Mouse (Mus musculus): Measurements from ENCODE around the gene Bcas3.

The Bcas3 gene

GRCm38 (mm10) chr11:85379091-85379490, 26.1 kb downstream of the Bcas3 start:
- no peak for DNase-seq (ENCODE audit: low spot score)

- DNase-seq (ENCODE audit: low spot score): no peak
Observed at GRCm38 (mm10) chr11:85380046-85380445, 27.1 kb downstream of the Bcas3 start.

GRCm38 (mm10) chr11:85382055-85382454, 29.1 kb downstream of the Bcas3 start:
- DNase-seq (ENCODE audit: low spot score): no peak

GRCm38 (mm10) chr11:85383975-85384821, 31.2 kb downstream of the Bcas3 start:
- no peak for DNase-seq (ENCODE audit: low spot score)

- no peak for DNase-seq (ENCODE audit: low spot score)
Observed at GRCm38 (mm10) chr11:85392179-85392863, 39.4 kb downstream of the Bcas3 start.

- no peak for DNase-seq (ENCODE audit: low spot score)
Observed at GRCm38 (mm10) chr11:85392864-85393220, 39.9 kb downstream of the Bcas3 start.

- no peak for DNase-seq (ENCODE audit: low spot score)
Observed at GRCm38 (mm10) chr11:85393990-85394389, 41.0 kb downstream of the Bcas3 start.

GRCm38 (mm10) chr11:85395361-85395760, 42.4 kb downstream of the Bcas3 start:
- DNase-seq (ENCODE audit: low spot score): no peak

- no peak for DNase-seq (ENCODE audit: low spot score)
Observed at GRCm38 (mm10) chr11:85406531-85406930, 53.6 kb downstream of the Bcas3 start.

GRCm38 (mm10) chr11:85407700-85408099, 54.7 kb downstream of the Bcas3 start:
- DNase-seq (ENCODE audit: low spot score): no peak

- no peak for DNase-seq (ENCODE audit: low spot score)
Observed at GRCm38 (mm10) chr11:85412319-85412718, 59.4 kb downstream of the Bcas3 start.

GRCm38 (mm10) chr11:85414476-85414875, 61.5 kb downstream of the Bcas3 start:
- no peak for DNase-seq (ENCODE audit: low spot score)

GRCm38 (mm10) chr11:85427353-85427752, 74.4 kb downstream of the Bcas3 start:
- no peak for DNase-seq (ENCODE audit: low spot score)

- no peak for DNase-seq (ENCODE audit: low spot score)
Observed at GRCm38 (mm10) chr11:85428227-85428626, 75.3 kb downstream of the Bcas3 start.

- DNase-seq (ENCODE audit: low spot score): no peak
Observed at GRCm38 (mm10) chr11:85430743-85431448, 77.9 kb downstream of the Bcas3 start.

- DNase-seq (ENCODE audit: low spot score): peak; percentile 17
Observed at GRCm38 (mm10) chr11:85447375-85447774, 94.4 kb downstream of the Bcas3 start.

GRCm38 (mm10) chr11:85453598-85454304, 100.8 kb downstream of the Bcas3 start:
- DNase-seq (ENCODE audit: low spot score): no peak

GRCm38 (mm10) chr11:85454305-85454682, 101.3 kb downstream of the Bcas3 start:
- DNase-seq (ENCODE audit: low spot score): no peak

- no peak for DNase-seq (ENCODE audit: low spot score)
Observed at GRCm38 (mm10) chr11:85461536-85461935, 108.6 kb downstream of the Bcas3 start.

GRCm38 (mm10) chr11:85469526-85469925, 116.6 kb downstream of the Bcas3 start:
- DNase-seq (ENCODE audit: low spot score): no peak

GRCm38 (mm10) chr11:85470508-85470907, 117.5 kb downstream of the Bcas3 start:
- no peak for DNase-seq (ENCODE audit: low spot score)

GRCm38 (mm10) chr11:85474326-85474725, 121.4 kb downstream of the Bcas3 start:
- DNase-seq (ENCODE audit: low spot score): no peak

All from testis, postnatal 14 days (tissue).